Mouse (Mus musculus): ENCODE results near the gene Mst1.

DNA sequence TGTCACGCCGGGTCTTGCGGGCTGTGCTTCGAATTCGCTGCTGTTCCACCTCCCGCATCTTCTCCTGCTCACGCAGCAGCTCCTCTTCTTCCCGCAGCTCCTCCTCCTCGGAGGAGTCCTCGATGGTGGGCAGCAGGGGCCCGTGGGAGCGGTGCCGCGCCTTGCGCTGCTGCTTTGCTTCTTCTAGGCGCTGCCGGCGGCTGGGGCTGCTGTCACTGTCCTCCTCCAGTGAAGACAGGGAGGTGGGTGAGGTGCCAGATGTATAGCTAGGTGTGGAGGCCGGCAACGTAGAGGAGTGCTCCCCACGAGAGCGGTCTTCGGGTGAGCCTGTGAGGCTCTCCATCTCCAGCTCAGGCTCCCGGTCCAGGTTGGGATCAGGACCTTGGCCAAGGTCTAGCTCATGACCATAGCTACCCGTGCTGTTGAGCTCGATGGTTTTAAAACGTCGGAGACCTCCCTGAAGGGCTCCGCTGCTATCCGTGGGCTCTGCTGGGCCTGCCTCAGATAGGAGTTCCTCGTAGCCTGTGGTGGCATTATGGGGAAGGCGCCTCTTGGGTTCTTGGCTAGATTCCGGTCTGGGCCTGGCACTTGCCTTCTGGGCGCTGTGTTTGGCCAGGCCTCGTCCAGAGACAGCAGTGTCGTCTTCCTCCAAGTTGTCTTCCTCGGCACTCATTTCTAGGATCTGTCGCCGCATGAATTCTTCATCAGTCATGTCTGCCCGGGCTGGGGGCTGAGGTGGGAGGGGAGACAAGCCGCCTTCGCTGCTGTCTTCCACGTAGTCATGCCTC lies 35.2 kb downstream of the Mst1 start:
- no peak for TF ChIP-seq CTCF (IDR thresholded peaks at IDR 0.05; ENCODE audit: borderline replicate concordance, extremely low read depth, insufficient read depth, insufficient read length)
- no peak for TF ChIP-seq POLR2A (IDR thresholded peaks at IDR 0.05; ENCODE audit: borderline replicate concordance, extremely low read depth, insufficient read depth, insufficient read length, poor library complexity, severe bottlenecking)

Data from brain, embryonic 14.5 days (tissue).